Comparison of ENCODE assay signal across 14 mouse cellular contexts in the genomic region with DNA sequence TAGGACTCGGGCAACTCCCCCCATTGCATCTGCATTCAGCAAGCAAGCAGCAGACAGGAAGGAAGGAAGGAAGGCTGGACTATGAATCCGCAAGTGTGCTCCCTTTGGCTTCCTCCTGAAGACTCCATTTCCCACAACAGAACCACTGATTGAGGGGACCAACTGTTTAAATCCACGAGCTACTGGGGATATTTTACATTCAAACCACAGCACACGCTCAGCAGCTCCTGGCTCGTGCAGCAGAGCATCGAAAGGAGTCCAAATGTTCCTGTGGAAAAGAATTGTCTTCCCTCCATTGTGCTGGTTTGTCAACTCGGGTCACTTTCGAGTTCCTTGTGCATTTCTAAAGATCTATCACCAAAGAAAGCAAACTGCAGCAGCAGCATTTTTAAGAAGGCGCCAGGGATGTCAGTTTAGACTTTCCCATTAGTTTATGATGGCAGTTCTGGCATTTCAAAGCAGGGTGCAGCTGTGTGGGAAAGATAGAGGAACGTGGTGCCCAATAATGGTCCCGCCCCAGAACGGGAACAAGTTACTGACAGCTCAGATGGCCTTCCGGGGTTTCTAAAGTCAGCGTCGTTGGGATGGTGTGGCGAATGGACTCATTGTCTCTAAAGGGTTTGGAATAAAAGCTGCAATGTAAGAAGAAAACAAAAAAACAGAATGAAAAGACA. TPM values are rescaled to one million over a fixed set of nuclear protein-coding genes. Genes with fewer than 3 reads are reported as not detected.
DNase-seq lines count a peak whose midpoint lies in the region; ATAC-seq lines count a peak whose summit lies in the region.
"Had no signal": no experiment of that assay in that cellular context is flagged by ENCODE, and none has a peak within 500 bp of the region (broad histone marks: within the 10 kb centered on the region; RNA-seq: fewer than 3 reads in every experiment).

No protein-coding gene starts in this region.

- WGBS in forebrain, embryonic 15.5 days, result 57% methylated on average over 16 of the region's 16 CpGs

- H3K36me3 ChIP-seq in forebrain, embryonic 15.5 days, result no peaks in the 10 kb centered on the region
- H3K36me3 ChIP-seq: embryonic facial prominence, embryonic 13.5 days had no signal

- H3K4me1 ChIP-seq in forebrain, embryonic 15.5 days, result peaks cover 9% of the 10 kb centered on the region; the same call in 1 of the 2 replicates
- H3K4me1 ChIP-seq: embryonic facial prominence, embryonic 13.5 days had no signal

- DNase-seq in layer of hippocampus, adult 11-12 months (ENCODE audit: low spot score), result peak; percentile 7
- DNase-seq in layer of hippocampus, adult 9-10 months (ENCODE audit: low spot score), result no peak
- DNase-seq in brain, embryonic 18.5 days (ENCODE audit: low read depth, low spot score), result peak; percentile 52
- peak; percentile 25 to 48 for DNase-seq in layer of hippocampus, postnatal 10 days (ENCODE audit: low spot score in 2 of 2)
- DNase-seq in MN1 (ENCODE audit: low spot score), result no peak
- DNase-seq in thymus, postnatal 10 days (ENCODE audit: low spot score in 2 of 2), result no peak
- DNase-seq: adrenal gland, adult 2 months; kidney, postnatal 36 days; liver had no signal

- H3K9me3 ChIP-seq in forebrain, embryonic 15.5 days, result no peaks in the 10 kb centered on the region
- H3K9me3 ChIP-seq: embryonic facial prominence, embryonic 13.5 days had no signal

- no peaks in the 10 kb centered on the region for H3K27me3 ChIP-seq in forebrain, embryonic 15.5 days
- H3K27me3 ChIP-seq: embryonic facial prominence, embryonic 13.5 days had no signal

- ATAC-seq in forebrain, embryonic 15.5 days (replicated peaks), result no peak
- no peak for ATAC-seq in megakaryocyte, adult 5-6 weeks (ENCODE audit: poor library complexity, severe bottlenecking)
- ATAC-seq: lung, postnatal 0 days had no signal

- 0 out of 2 replicates have a peak overlapping the region, but pooled peaks have one; percentile 19 for H3K27ac ChIP-seq in forebrain, embryonic 15.5 days (replicated peaks)
- H3K27ac ChIP-seq: embryonic facial prominence, embryonic 13.5 days had no signal

- H3K4me3 ChIP-seq in forebrain, embryonic 15.5 days, result no peak overlapping the region
- H3K4me3 ChIP-seq: embryonic facial prominence, embryonic 13.5 days had no signal

- H3K4me2 ChIP-seq in forebrain, embryonic 15.5 days (replicated peaks), result no peak overlapping the region
- H3K4me2 ChIP-seq: embryonic facial prominence, embryonic 13.5 days had no signal

- no peak overlapping the region for H3K9ac ChIP-seq in forebrain, embryonic 15.5 days (replicated peaks)
- H3K9ac ChIP-seq: embryonic facial prominence, embryonic 13.5 days had no signal

RNA-seq across cellular contexts. Expression of a gene that starts 36.8 kb away (rescaled TPM):
- not detected in 2 replicates for polyA plus RNA-seq in forebrain, embryonic 15.5 days (2015; fragmentation: Nextera tagmentation; extraction: Ambion mirVana)
- total RNA-seq in layer of hippocampus, postnatal 10 days (2021), result not detected
- not detected in 2 replicates for total RNA-seq in megakaryocyte, adult 5-6 weeks (2015)
- not detected in 2 replicates for total RNA-seq in megakaryocyte, adult 5-6 weeks (2017)
- total RNA-seq: adrenal gland, adult 2 months had no signal
- polyA plus RNA-seq: adrenal gland, adult 2 months; embryonic facial prominence, embryonic 13.5 days; lung, postnatal 0 days; stomach, embryonic 16.5 days had no signal

Comparison
In these comparisons a context has a peak if more than half of its experiments do, and no peak if none do; other contexts are left out.
1. DNase-seq: peak in layer of hippocampus, adult 11-12 months (single experiment), brain, embryonic 18.5 days (single experiment) and layer of hippocampus, postnatal 10 days (2 of 2); none in layer of hippocampus, adult 9-10 months (single experiment), MN1 (single experiment) and thymus, postnatal 10 days (0 of 2).